Mouse (Mus musculus) adrenal gland, adult 2 months (tissue): ENCODE data around the gene Psmc3ip. TPM values are rescaled to one million over a fixed set of nuclear protein-coding genes. Genes with fewer than 3 reads are reported as not detected.

Experiments used
- DNase-seq: peaks from one replicate; pipeline ENCODE4 v3.0.0; 2021
- polyA plus RNA-seq: library from polyadenylated mRNA; depleted of rRNA; stranded (reverse); fragments of >200 nt; gene quantifications from 2 replicates; pipeline ENCODE4 v1.2.3, GENCODE M21; 2012
- total RNA-seq, 2 experiments: library from RNA; stranded (reverse); gene quantifications; 2 replicates each; pipeline ENCODE4 v1.2.3; 2021

Psmc3ip gene
- total and polyA plus RNA-seq, 3 experiments = 0.71 to 5.9 (median 3.6) TPM

- DNase-seq = no peak
Observed at GRCm38 (mm10) chr11:101079746-101080145, 15.5 kb downstream of the Psmc3ip start.

- peak; percentile 57 for DNase-seq
Observed at GRCm38 (mm10) chr11:101078121-101078520, 17.1 kb downstream of the Psmc3ip start, which contains the start of gene Hsd17b1. Hsd17b1 (plus strand) TSS chr11:101078411.

- DNase-seq = no peak
Observed at GRCm38 (mm10) chr11:101071810-101072428, 23.3 kb downstream of the Psmc3ip start.

GRCm38 (mm10) chr11:101070987-101071386 lies 24.2 kb downstream of the Psmc3ip start:
- no peak for DNase-seq

- no peak for DNase-seq
Observed at GRCm38 (mm10) chr11:101070189-101070527, 25.1 kb downstream of the Psmc3ip start.

DNA sequence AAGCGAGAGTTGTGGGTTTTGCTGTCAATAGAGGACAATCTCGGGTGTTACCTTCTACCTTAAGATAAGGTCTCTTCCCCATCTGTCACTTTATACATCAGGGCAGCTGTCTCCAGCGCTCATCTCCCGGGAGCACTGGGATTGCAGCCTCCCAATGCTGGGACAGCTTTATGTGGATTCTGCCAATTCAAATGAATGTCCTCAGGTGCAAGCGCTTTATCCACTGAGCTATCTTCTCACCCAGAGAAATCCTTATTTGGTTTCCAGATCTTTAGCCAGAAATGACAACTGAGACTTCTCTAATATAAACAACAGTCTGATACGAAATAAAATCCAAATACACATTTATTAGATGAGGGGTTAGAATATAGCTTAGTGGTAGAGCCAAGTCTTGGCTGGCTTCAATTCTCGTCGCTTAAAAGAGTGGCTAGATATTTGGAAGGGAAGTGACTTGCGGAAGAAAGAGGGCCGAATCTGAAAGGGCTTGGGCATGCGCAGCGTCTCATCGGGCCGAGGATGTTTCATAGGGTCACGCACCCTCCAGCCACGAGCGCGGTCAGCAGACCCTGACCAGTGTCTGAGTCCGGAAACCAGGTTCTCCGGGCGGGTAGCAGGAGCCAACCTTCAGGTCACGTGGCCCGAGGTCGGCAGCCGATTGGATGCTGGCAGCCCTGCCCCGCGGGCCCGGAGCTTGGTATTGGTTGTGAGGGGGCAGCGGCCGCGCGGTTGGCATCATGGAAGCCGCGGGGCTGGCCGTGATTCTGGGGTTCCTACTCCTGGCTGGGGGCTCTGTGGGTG lies 25.6 kb downstream of the Psmc3ip start, which contains the start of gene Naglu:
Naglu (plus strand) TSS at position 622 of the 798 bp plus-strand sequence.
- peak; percentile 99 for DNase-seq

- DNase-seq = peak; percentile 86
Observed at GRCm38 (mm10) chr11:101066549-101067412, 28.5 kb downstream of the Psmc3ip start.

DNA sequence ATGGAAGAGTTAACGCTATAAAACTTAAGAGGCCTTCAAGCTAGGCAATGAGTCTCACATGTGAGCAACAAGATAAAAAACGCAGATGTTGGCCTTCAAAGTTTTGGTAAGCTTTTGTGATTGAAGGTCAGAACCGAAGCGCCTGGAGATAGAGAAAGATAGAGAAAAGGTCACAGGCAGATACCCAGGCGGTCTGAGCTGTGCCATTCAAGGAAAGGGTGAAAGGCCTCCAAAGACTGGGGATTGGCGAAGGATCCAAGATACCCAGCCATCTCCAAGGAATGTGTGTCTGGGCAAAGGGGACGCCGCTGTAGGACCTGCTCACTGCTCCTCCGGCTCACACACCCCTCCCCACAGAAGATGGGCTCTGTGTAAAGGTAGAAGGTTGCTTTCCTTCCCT lies 30.2 kb downstream of the Psmc3ip start:
- DNase-seq = peak; percentile 76

GRCm38 (mm10) chr11:101064462-101064861 lies 30.8 kb downstream of the Psmc3ip start:
- peak; percentile 59 for DNase-seq

- peak; percentile 78 for DNase-seq
Observed at GRCm38 (mm10) chr11:101063676-101064327, 31.4 kb downstream of the Psmc3ip start.

GRCm38 (mm10) chr11:101062971-101063675 lies 32.1 kb downstream of the Psmc3ip start:
- DNase-seq = no peak

DNA sequence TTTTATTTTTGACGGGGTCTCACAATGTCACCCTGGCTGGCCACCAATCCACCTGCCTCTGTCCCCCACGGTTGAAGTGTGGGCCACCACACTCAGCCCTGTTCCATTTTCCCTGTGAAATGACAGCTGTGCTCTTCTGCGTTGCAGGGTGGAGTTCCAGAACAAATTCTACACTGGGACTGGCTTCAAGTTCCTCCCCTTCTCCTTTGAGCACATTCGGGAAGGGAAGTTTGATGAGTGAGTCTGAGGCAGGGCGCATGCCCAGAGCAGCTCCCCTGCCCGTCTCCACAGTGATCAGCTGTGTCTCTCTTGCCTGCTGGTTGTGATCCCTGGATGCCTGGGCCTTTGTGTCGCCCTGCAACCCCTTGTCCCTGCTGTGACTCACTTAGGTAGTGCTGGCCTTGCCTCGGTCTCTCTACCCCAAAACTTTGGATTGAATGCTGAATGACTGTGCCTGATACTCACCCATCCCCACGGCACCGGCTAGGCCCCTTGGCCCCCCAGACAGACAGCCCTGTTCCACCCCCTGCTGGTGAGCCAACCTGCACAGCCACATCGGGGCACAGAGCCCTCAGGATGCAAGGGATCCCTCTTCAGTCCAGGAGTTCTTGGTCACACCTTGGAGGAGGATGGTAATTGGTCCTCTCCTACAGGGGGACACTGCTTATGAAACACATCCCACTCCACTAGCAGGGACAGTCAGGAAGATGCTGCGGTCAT lies 32.9 kb downstream of the Psmc3ip start:
- DNase-seq = peak; percentile 69

DNA sequence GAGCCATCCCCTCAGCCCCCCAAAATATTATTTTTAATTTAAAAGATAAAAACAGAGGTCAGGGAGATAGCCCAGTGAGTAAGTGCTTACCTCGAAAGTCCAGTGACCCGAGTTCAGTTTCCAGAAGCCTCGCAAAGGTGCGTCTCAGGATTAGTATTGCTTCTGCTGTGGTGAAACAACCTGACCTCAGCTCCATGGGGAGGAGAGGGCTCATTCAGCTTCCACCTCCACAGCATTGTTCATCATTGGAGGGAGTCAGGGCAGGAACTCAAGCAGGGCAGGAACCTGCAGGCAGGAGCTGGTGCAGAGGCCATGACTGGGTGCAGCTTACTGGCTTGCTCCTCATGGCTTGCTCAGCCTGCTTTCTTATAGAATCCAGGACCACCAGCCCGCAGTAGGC lies 34.2 kb downstream of the Psmc3ip start:
- no peak for DNase-seq

- DNase-seq = peak; percentile 86
Observed at GRCm38 (mm10) chr11:101060126-101060525, 35.1 kb downstream of the Psmc3ip start.

DNA sequence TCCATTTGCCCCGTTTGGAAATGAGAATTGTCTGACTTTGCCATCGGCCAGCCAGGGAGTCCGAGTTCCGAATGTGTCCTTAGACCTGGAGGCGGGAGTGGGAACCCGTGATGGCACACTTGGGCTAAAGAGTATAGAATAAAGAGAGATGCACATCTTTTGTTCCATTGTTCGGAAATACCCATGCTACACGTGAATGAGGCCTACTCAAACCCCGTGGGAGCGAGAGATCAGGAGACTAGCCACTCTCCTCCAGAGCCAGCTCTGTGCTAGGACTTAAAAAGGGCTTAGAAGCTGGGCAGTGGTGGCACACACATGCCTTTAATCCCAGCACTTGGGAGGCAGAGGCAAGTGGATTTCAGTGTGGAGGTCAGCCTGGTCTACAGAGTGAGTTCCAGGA lies 35.8 kb downstream of the Psmc3ip start:
- no peak for DNase-seq

DNA sequence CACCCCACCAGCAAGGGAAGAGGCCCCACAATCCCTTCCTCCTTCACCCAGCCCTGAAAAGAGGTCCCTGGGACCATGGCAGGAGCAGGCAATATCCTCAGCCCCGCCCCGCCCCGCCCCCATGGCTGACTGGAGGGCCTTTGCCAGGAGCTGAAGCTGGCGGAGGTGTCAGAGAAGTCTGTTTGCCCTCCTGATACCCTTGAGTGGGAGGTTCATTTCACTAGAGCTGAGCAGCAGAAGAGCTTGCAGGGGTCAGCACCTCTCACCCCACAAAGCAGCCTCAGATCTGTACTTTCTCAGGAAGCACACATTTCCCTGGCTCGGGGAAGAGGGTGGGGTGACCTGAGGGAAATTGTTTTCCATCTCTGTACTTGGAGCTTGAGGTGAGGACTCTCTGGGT lies 36.5 kb downstream of the Psmc3ip start:
- DNase-seq = peak; percentile 44

GRCm38 (mm10) chr11:101057860-101058259 lies 37.4 kb downstream of the Psmc3ip start:
- peak; percentile 85 for DNase-seq

GRCm38 (mm10) chr11:101056885-101057284 lies 38.4 kb downstream of the Psmc3ip start:
- DNase-seq = peak; percentile 58

GRCm38 (mm10) chr11:101055418-101055817 lies 39.8 kb downstream of the Psmc3ip start:
- DNase-seq = no peak

DNA sequence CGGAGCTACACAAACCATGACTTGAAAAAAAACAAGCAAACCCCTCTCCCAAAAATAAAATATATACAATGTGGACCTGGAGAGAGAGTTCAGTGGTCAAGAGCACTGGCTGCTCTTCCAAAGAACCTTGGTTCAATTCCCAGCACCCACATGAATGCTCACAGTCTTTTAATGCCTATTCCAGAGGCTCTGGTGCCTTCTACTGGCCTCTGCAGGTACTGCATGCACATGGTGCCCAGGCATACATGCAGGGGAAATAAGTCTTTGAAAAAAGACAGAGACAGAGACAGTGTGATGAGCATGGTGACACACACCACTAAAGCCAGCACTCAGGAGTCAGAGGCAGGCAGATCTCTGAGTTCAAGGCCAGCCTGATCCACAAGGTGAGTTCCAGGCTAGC lies 41.3 kb downstream of the Psmc3ip start:
- no peak for DNase-seq
